Mouse (Mus musculus): ENCODE results near the gene Pdgfb. TPM values are rescaled to one million over a fixed set of nuclear protein-coding genes. Genes with fewer than 3 reads are reported as not detected.

Pdgfb gene
- polyA plus RNA-seq, 1 experiment from 2014 or later, result 6.1 TPM

GRCm38 (mm10) chr15:80053381-80054033 is 38.7 kb upstream of the Pdgfb start:
- H3K27ac ChIP-seq (replicated peaks; ENCODE audit: low read depth, low read length), result no peak overlapping the region
- no peaks in the 10 kb centered on the region for H3K36me3 ChIP-seq (ENCODE audit: control insufficient read depth, insufficient read depth, low read length)
- no peak overlapping the region for H3K4me2 ChIP-seq (ENCODE audit: low read depth, low read length)
- no peaks in the 10 kb centered on the region for H3K9me3 ChIP-seq (ENCODE audit: control insufficient read depth, low read length)
- no peak overlapping the region for H3K4me3 ChIP-seq (ENCODE audit: low read depth, low read length)
- DNase-seq (ENCODE audit: low spot score) (no peak), ATAC-seq (ENCODE audit: low read depth) (no peak)
- H3K27me3 ChIP-seq (replicated peaks; ENCODE audit: control insufficient read depth, insufficient read depth, low read length), result no peaks in the 10 kb centered on the region
- 80% methylated on average over 8 of the region's 8 CpGs for WGBS
- no peak overlapping the region for H3K9ac ChIP-seq (ENCODE audit: low read depth, low read length)
- no peaks in the 10 kb centered on the region for H3K4me1 ChIP-seq (ENCODE audit: control insufficient read depth, insufficient read depth, low read length)

GRCm38 (mm10) chr15:80051782-80052181 is 37.0 kb upstream of the Pdgfb start:
- no peak overlapping the region for H3K4me2 ChIP-seq (ENCODE audit: low read depth, low read length)
- no peaks in the 10 kb centered on the region for H3K27me3 ChIP-seq (replicated peaks; ENCODE audit: control insufficient read depth, insufficient read depth, low read length)
- ATAC-seq (ENCODE audit: low read depth) (0 out of 2 replicates have a peak, but pooled peaks have one; percentile 16), DNase-seq (ENCODE audit: low spot score) (no peak)
- no peaks in the 10 kb centered on the region for H3K4me1 ChIP-seq (ENCODE audit: control insufficient read depth, insufficient read depth, low read length)
- no peaks in the 10 kb centered on the region for H3K36me3 ChIP-seq (ENCODE audit: control insufficient read depth, insufficient read depth, low read length)
- no peak overlapping the region for H3K9ac ChIP-seq (ENCODE audit: low read depth, low read length)
- no peak overlapping the region for H3K4me3 ChIP-seq (ENCODE audit: low read depth, low read length)
- H3K9me3 ChIP-seq (ENCODE audit: control insufficient read depth, low read length), result no peaks in the 10 kb centered on the region
- H3K27ac ChIP-seq (replicated peaks; ENCODE audit: low read depth, low read length), result 0 out of 2 replicates have a peak overlapping the region, but pooled peaks have one; percentile 15
- WGBS, result 85% methylated on average over 9 of the region's 9 CpGs

- no peak overlapping the region for H3K4me2 ChIP-seq (ENCODE audit: low read depth, low read length)
- no peak for DNase-seq (ENCODE audit: low spot score)
- H3K27me3 ChIP-seq (replicated peaks; ENCODE audit: control insufficient read depth, insufficient read depth, low read length), result no peaks in the 10 kb centered on the region
- H3K4me3 ChIP-seq (ENCODE audit: low read depth, low read length), result no peak overlapping the region
- 0 out of 2 replicates have a peak overlapping the region, but pooled peaks have one; percentile 23 for H3K27ac ChIP-seq (replicated peaks; ENCODE audit: low read depth, low read length)
- H3K4me1 ChIP-seq (ENCODE audit: control insufficient read depth, insufficient read depth, low read length), result no peaks in the 10 kb centered on the region
- no peak for ATAC-seq (ENCODE audit: low read depth)
- WGBS, result 73% methylated on average over 19 of the region's 19 CpGs
- H3K9me3 ChIP-seq (ENCODE audit: control insufficient read depth, low read length), result no peaks in the 10 kb centered on the region
- H3K9ac ChIP-seq (ENCODE audit: low read depth, low read length), result no peak overlapping the region
- H3K36me3 ChIP-seq (ENCODE audit: control insufficient read depth, insufficient read depth, low read length), result no peaks in the 10 kb centered on the region
These were observed 36.5 kb upstream of the Pdgfb start for GRCm38 (mm10) chr15:80051092-80051761.

- no peak overlapping the region for H3K4me3 ChIP-seq (ENCODE audit: low read depth, low read length)
- no peaks in the 10 kb centered on the region for H3K4me1 ChIP-seq (ENCODE audit: control insufficient read depth, insufficient read depth, low read length)
- H3K9ac ChIP-seq (ENCODE audit: low read depth, low read length), result no peak overlapping the region
- H3K4me2 ChIP-seq (ENCODE audit: low read depth, low read length), result no peak overlapping the region
- WGBS, result 73% methylated on average over 4 of the region's 4 CpGs
- H3K36me3 ChIP-seq (ENCODE audit: control insufficient read depth, insufficient read depth, low read length), result no peaks in the 10 kb centered on the region
- no peak overlapping the region for H3K27ac ChIP-seq (replicated peaks; ENCODE audit: low read depth, low read length)
- H3K27me3 ChIP-seq (replicated peaks; ENCODE audit: control insufficient read depth, insufficient read depth, low read length), result no peaks in the 10 kb centered on the region
- ATAC-seq (ENCODE audit: low read depth), result no peak
- H3K9me3 ChIP-seq (ENCODE audit: control insufficient read depth, low read length), result peaks cover 7% of the 10 kb centered on the region; the same call in 1 of the 2 replicates
- DNase-seq (ENCODE audit: low spot score), result no peak
These were observed 35.3 kb upstream of the Pdgfb start for GRCm38 (mm10) chr15:80050093-80050492.

GRCm38 (mm10) chr15:80047973-80048372 is 33.2 kb upstream of the Pdgfb start:
- DNase-seq (ENCODE audit: low spot score) (no peak), ATAC-seq (ENCODE audit: low read depth) (no peak)
- WGBS, result 44% methylated on average over 4 of the region's 5 CpGs
- Histone ChIP-seq H3K4me2 (ENCODE audit: low read depth, low read length) (no peak overlapping the region), H3K9me3 (ENCODE audit: control insufficient read depth, low read length) (peaks cover 7% of the 10 kb centered on the region; the same call in 1 of the 2 replicates), H3K27ac (replicated peaks; ENCODE audit: low read depth, low read length) (no peak overlapping the region), H3K36me3 (ENCODE audit: control insufficient read depth, insufficient read depth, low read length) (no peaks in the 10 kb centered on the region), H3K4me3 (ENCODE audit: low read depth, low read length) (no peak overlapping the region), H3K4me1 (ENCODE audit: control insufficient read depth, insufficient read depth, low read length) (no peaks in the 10 kb centered on the region), H3K9ac (ENCODE audit: low read depth, low read length) (no peak overlapping the region), H3K27me3 (replicated peaks; ENCODE audit: control insufficient read depth, insufficient read depth, low read length) (no peaks in the 10 kb centered on the region)

- ATAC-seq (ENCODE audit: low read depth), result no peak
- 80% methylated on average over 2 of the region's 2 CpGs for WGBS
- Histone ChIP-seq H3K9me3 (ENCODE audit: control insufficient read depth, low read length) (peaks cover 7% of the 10 kb centered on the region; the same call in 1 of the 2 replicates), H3K4me3 (ENCODE audit: low read depth, low read length) (no peak overlapping the region), H3K27me3 (replicated peaks; ENCODE audit: control insufficient read depth, insufficient read depth, low read length) (no peaks in the 10 kb centered on the region), H3K4me1 (ENCODE audit: control insufficient read depth, insufficient read depth, low read length) (no peaks in the 10 kb centered on the region), H3K36me3 (ENCODE audit: control insufficient read depth, insufficient read depth, low read length) (no peaks in the 10 kb centered on the region), H3K27ac (replicated peaks; ENCODE audit: low read depth, low read length) (no peak overlapping the region), H3K4me2 (ENCODE audit: low read depth, low read length) (no peak overlapping the region), H3K9ac (ENCODE audit: low read depth, low read length) (no peak overlapping the region)
- no peak for DNase-seq (ENCODE audit: low spot score)
These were observed 32.5 kb upstream of the Pdgfb start for GRCm38 (mm10) chr15:80047242-80047641.

GRCm38 (mm10) chr15:80045749-80046148 is 31.0 kb upstream of the Pdgfb start:
- H3K36me3 ChIP-seq (ENCODE audit: control insufficient read depth, insufficient read depth, low read length), result no peaks in the 10 kb centered on the region
- H3K9ac ChIP-seq (ENCODE audit: low read depth, low read length), result no peak overlapping the region
- 90% methylated on average over 2 of the region's 2 CpGs for WGBS
- ATAC-seq (ENCODE audit: low read depth), result no peak
- H3K4me3 ChIP-seq (ENCODE audit: low read depth, low read length), result no peak overlapping the region
- DNase-seq (ENCODE audit: low spot score), result no peak
- no peaks in the 10 kb centered on the region for H3K27me3 ChIP-seq (replicated peaks; ENCODE audit: control insufficient read depth, insufficient read depth, low read length)
- peaks cover 7% of the 10 kb centered on the region; the same call in 1 of the 2 replicates for H3K9me3 ChIP-seq (ENCODE audit: control insufficient read depth, low read length)
- H3K4me2 ChIP-seq (ENCODE audit: low read depth, low read length), result no peak overlapping the region
- no peak overlapping the region for H3K27ac ChIP-seq (replicated peaks; ENCODE audit: low read depth, low read length)
- H3K4me1 ChIP-seq (ENCODE audit: control insufficient read depth, insufficient read depth, low read length), result no peaks in the 10 kb centered on the region

GRCm38 (mm10) chr15:80044249-80044648 is 29.5 kb upstream of the Pdgfb start:
- H3K4me2 ChIP-seq (ENCODE audit: low read depth, low read length), result no peak overlapping the region
- H3K4me1 ChIP-seq (ENCODE audit: control insufficient read depth, insufficient read depth, low read length), result no peaks in the 10 kb centered on the region
- no peaks in the 10 kb centered on the region for H3K36me3 ChIP-seq (ENCODE audit: control insufficient read depth, insufficient read depth, low read length)
- no peak overlapping the region for H3K9ac ChIP-seq (ENCODE audit: low read depth, low read length)
- no peaks in the 10 kb centered on the region for H3K27me3 ChIP-seq (replicated peaks; ENCODE audit: control insufficient read depth, insufficient read depth, low read length)
- H3K9me3 ChIP-seq (ENCODE audit: control insufficient read depth, low read length), result peaks cover 7% of the 10 kb centered on the region; the same call in 1 of the 2 replicates
- 89% methylated on average over 10 of the region's 10 CpGs for WGBS
- ATAC-seq (ENCODE audit: low read depth) (no peak), DNase-seq (ENCODE audit: low spot score) (no peak)
- H3K27ac ChIP-seq (replicated peaks; ENCODE audit: low read depth, low read length), result no peak overlapping the region
- H3K4me3 ChIP-seq (ENCODE audit: low read depth, low read length), result no peak overlapping the region
